Mouse (Mus musculus) erythroblast, adult 5-6 weeks (primary cell): Measurements from ENCODE around the gene Klhl28. TPM values are rescaled to one million over a fixed set of nuclear protein-coding genes. Genes with fewer than 3 reads are reported as not detected.

Experiments used
- ATAC-seq: replicated peaks from 2 replicates; pipeline ENCODE4 v1.8.0; 2016; ENCODE audit warnings: moderate number of reproducible peaks, mild to moderate bottlenecking, moderate TSS enrichment, inconsistent platforms; ENCODE audit not compliant: poor library complexity, low FRiP score, severe bottlenecking
- total RNA-seq, 2 experiments: library from RNA; stranded (forward) in 1 of 2; stranded (reverse) in 1 of 2; fragments of 150-400 nt in 1 of 2; fragments of 200-764, 138-1000 nt in 1 of 2; gene quantifications; 2 replicates each; pipeline versions ENCODE4 v1.2.3 to v1.2.4; 2015 to 2017; ENCODE audit warnings: low replicate concordance in 2 of 2

Klhl28 gene
- 2.5 and 12.7 TPM in 2 replicates for total RNA-seq (2015; ENCODE audit: low replicate concordance)
- total RNA-seq (2017; ENCODE audit: low replicate concordance), result 6.7 and 8.9 TPM in 2 replicates

GRCm38 (mm10) chr12:64965124-64966026, at the start of gene Klhl28, which contains the start of gene Togaram1:
TSS of gene Klhl28 (minus strand) at chr12:64965534.
TSS of gene Togaram1 (plus strand) at chr12:64965804.
- ATAC-seq, result peak; percentile 91

DNA sequence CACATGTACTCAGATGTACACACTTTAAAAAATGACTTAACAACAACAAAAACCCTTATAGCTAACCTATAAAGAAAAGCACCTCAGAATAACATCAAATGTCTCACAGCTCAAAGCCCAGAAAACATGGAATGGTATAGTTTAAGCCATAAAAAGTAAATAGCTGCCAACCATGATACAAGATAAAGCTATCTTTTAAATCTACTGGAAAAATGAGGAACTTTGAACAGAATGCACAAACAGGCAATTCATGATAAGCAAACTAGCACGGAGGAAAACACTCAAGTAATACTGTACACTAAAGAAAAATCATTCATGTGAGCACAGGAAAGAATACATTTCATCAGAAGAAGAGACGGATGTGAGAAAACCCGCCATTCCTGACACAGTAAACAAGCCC, 42.4 kb upstream of the Klhl28 start:
- ATAC-seq, result no peak

DNA sequence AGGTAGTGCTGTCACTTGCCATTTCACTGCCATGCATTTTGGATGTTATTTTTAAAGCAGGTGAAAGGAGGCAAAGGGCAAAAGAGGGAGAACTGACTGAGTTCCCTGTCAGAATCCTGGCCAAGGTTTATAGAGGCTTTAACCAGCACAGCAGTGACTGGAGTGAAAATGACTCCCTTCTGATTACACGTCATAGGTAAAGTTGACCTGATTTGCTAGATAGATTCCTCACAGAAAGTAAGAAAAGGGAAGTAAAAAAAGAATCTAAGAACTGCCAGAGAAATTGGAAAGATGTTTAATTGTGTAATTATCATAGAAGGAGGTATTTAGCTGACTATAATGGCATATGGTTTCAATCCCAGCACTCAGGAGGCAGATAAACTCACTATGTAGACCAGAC, 12.2 kb upstream of the Klhl28 start:
- no peak for ATAC-seq

DNA sequence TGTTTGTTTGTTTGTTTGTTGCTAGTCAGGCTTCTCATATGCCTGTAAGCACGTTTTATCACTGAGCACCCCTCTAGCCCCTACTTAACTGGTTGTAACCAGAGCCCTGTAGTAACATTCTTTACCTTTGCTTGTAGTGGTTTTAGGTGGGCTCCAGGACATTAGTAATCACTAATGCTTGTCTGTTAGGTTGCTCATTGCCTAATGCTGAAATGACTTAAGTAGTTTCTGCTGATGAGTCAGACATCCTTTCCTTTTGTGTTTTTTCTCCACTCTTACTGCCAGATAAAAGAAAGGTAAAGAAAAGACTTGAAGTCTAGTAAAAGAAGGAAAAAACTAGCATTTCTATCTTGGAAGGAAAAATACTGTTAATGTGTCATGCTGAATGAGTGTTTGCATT, 10.9 kb upstream of the Klhl28 start:
- ATAC-seq, result no peak

DNA sequence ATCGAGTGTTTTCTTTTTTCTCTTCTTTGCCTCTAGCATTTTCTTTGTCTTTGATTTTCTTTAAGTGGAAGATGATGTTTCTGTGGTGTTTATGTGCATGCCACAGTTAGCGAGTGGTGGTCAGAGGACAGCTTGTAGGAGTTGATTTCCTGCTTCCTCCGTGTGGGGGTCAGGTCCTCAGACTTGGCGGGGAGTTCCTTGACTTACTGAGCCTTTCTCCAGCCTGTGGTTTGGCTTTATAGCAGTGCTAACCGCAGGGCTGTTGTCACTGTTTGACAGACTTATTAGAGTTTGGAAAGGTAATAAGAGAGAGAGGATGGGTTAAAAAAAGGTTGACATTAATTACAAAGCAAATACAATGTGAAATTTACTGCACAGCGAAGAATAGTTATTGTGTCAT, 10.2 kb upstream of the Klhl28 start:
- ATAC-seq, result no peak

- ATAC-seq, result no peak
Measured at GRCm38 (mm10) chr12:64972063-64972462, 6.7 kb upstream of the Klhl28 start.

DNA sequence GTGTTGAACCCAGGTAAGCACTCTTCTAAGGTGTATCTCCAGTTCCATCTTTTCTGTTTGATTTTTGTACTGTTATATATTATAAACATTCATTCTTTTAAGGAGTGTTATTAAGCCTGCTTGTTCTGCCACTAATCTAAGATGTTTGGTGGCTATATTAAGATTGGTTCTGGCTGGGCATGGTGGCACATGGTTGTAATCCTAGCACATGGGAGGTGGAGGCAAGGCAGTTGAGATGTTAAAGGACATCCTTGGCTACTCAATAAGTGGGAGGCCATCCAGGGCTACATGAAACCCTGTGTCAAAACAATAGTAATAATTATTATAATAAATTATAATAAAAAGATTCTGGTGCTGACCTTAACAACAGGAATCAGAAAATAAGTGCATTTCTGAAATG, 6.1 kb upstream of the Klhl28 start:
- ATAC-seq, result no peak

- no peak for ATAC-seq
Measured at GRCm38 (mm10) chr12:64968067-64968466, 2.7 kb upstream of the Klhl28 start.

GRCm38 (mm10) chr12:64967470-64967869, 2.1 kb upstream of the Klhl28 start:
- no peak for ATAC-seq

DNA sequence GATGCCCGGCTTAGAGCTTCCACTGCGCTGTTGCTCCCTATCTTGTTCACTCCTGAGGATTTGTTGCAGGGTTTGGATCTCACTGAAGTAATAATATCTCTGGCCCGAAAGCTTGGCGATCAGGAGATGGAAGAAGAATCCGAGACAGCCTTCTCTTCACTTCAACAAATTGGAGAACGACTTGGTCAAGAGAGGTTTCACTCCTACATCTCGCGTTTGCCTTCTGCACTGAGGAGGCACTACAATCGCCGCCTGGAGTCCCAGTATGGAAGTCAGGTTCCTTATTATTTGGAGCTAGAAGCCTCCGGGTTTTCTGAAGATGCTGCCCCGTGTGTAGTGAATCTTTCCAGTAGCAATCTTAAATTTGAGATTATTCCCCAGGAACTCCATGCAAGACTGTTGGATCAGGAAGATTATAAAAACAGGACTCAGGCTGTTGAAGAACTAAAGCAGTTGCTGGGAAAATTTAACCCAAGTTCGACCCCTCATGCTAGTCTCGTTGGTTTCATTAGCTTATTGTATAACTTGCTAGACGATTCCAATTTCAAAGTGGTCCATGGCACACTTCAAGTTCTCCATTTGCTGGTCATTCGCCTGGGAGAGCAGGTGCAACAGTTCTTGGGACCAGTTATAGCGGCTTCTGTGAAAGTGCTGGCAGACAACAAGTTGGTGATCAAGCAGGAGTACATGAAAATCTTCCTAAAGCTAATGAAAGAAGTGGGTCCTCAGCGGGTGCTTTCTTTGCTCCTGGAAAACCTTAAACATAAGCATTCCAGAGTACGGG, 1.5 kb upstream of the Klhl28 start:
- no peak for ATAC-seq

DNA sequence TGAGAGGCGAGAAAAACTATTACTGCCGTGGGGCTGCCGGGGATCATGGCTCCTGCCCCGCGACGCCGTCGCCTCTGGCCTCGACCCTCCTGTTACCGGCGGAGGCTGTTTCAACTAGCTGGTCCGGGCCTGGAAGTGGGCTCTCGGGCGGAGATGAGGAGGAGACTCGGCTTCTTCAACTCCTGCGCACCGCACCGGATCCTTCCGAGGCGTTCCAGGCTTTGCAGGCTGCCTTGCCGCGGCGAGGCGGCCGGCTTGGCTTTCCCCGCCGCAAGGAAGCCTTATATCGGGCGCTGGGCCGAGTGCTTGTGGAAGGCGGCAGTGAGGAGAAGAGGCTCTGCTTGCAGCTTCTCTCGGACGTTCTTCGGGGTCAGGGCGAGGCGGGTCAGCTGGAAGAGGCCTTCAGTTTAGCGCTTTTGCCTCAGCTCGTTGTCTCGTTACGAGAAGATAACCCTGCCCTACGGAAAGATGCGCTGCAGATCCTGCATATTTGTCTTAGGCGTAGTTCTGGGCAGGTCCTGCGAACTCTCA, 832 bp upstream of the Klhl28 start:
- ATAC-seq, result peak; percentile 34

GRCm38 (mm10) chr12:64964560-64964959, 774 bp downstream of the Klhl28 start:
- no peak for ATAC-seq

- ATAC-seq, result peak; percentile 69
Measured at GRCm38 (mm10) chr12:64937493-64937892, 27.8 kb downstream of the Klhl28 start.

GRCm38 (mm10) chr12:64917578-64918471, 47.5 kb downstream of the Klhl28 start, which contains the start of gene Gm527:
TSS of gene Gm527 (plus strand) at chr12:64917906.
- ATAC-seq, result peak; percentile 100

DNA sequence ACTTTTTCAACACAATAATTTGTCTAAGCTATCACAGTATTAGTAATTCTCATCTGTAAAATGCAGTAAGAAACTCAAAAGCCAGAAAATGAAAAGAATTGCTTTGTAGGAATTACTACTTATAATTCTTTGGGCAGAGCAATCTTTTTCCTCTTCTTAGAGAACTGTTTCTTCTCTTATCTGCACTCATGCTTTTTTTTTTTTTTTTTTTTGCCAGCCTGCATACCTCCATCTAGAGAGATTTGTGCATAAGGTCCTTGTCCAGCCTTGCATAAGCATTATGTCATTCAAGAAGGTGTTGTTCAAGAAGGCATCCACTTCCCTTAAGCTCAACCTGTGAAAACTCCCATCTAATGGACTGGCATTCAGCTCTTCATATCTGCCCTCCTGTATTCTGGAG, 48.6 kb downstream of the Klhl28 start:
- no peak for ATAC-seq

DNA sequence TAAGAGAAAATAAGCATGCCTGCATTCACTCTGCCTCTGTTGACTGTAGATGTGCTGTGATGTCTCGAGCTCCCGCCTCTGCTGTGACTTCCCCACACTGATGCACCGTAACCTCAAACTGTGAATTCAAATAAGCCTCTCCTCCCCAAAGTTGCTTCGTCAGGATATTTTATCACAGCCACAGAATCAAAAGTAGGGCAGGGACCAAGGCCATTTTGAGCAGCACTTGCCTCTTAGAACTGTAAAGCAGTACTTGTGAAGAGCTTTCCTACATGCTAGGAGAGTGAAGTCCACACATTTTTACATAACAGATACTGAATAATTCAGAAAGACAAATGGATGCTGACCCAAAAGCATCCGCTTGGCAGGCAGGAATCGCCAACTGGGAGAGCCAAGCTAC, 52.3 kb downstream of the Klhl28 start:
- no peak for ATAC-seq

DNA sequence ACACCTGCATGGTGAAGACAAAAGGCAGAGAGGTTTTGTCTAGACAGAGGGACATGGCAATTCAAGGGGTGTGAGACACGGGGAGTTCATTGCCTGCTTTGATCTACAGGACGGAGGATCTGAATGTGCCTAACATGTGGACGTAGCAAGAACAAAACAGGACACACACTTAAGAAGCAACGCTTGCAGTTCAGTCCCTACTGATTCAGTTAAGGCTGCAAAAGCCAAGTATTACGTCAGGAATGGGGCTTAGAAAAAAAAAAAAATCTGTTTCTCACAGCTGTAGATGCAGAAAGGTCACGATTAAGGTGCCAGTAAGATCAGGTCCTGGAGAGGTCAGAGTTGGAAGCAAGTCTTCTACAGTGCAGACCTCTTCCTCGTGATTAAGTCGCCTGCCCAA, 62.1 kb downstream of the Klhl28 start:
- ATAC-seq, result no peak

- ATAC-seq, result no peak
Measured at GRCm38 (mm10) chr12:64902506-64902905, 62.8 kb downstream of the Klhl28 start.

GRCm38 (mm10) chr12:64897060-64897730, 68.1 kb downstream of the Klhl28 start:
- peak; percentile 78 for ATAC-seq
